Mouse (Mus musculus) splenic B cell, adult 2 months (primary cell): ENCODE results near the gene Ucn.

Experiments
- DNase-seq: peaks from one replicate; pipeline ENCODE4 v3.0.0-alpha.2; 2011; ENCODE audit warnings: low read depth, low spot score
- H3K27me3 ChIP-seq: 2 replicates; pipeline ENCODE4 v1.6.1; 2012; ENCODE audit warnings: mild to moderate bottlenecking, low read length, moderate library complexity, mixed read lengths; ENCODE audit not compliant: control insufficient read depth, poor library complexity, insufficient read depth, severe bottlenecking
- H3K36me3 ChIP-seq: 2 replicates; pipeline ENCODE4 v1.6.1; 2012; ENCODE audit warnings: mild to moderate bottlenecking, low read length, moderate library complexity, mixed read lengths; ENCODE audit not compliant: control insufficient read depth, poor library complexity, insufficient read depth, severe bottlenecking

The Ucn gene

DNA sequence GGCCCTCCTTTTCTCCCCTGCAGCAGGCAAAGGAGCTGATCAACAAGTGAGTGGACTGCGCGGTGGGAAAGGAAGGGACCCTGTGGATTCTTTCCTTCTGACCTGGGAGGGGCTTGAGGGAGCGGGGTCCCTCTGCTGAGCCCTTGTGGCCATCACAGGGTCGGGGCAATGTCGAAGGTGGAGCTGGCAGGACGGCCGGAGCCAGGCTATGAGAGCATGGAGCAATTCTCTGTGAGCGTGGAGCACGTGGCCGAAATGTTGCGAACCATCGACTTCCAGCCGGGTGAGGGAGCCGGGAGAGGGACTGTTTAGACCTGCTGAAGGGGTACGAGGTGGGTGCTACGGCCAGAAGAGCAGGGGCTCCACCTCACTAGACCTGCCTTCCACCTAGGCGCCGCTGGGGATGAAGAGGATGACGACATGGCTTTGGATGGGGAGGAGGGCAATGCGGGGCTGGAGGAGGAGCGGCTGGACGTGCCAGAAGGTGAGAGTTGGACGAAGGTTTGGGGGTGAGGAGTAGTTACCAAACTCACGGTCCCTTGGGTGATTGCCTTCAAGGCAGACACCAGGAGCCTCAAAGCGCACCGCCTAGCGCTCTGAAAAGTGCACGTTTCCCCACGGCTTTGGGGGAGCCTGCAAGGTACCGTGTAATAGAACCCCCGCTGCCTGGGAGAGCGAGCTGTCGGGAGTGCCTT, 1.8 kb downstream of the Ucn start:
- DNase-seq: no peak
- H3K36me3 ChIP-seq: no peaks in the 10 kb centered on the region

DNA sequence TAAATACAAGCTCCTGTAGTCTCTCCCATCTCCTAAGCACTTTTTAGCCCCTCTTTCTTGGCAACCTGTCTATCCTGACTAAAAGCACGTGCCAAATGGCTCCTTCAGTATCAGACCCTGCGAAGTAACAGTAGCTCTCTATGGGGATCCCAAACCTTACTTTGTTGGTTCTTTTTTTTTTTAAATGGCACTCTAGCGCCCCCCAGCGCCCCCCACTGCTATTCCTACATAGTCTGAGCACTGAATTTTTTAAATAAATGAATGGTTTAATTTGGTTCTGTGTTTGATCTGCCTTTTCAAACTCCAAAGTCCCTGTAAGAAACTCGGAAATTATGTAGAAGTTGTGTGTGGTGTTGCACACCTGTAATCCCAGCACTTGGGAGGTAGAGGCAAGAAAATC, 12.6 kb downstream of the Ucn start:
- Histone ChIP-seq H3K36me3 (no peaks in the 10 kb centered on the region), H3K27me3 (no peaks in the 10 kb centered on the region)
- no peak for DNase-seq

More for the DNA sequence above, 1.8 kb downstream of the Ucn start:
- H3K27me3 ChIP-seq: no peaks in the 10 kb centered on the region; the same call in none of the 2 replicates

DNA sequence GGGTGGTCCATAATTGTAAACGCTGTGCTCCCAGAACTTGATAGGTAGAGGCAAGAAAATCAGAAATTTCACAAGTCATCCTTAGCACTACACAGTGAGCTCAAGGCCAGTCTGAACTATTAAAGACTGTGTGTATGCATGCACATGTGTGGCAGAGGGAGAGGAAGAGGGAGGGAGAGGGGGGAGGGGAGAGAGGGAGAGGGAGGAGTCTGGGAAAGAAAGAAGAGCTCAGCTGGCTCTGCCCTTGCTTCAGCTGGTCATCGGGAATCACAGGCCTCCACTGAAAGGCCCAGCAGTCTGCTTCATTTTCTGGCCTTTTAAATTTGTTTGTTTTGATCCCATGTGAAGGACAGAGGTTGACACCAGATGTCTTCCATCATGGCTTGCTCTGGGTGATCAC, 15.1 kb downstream of the Ucn start:
- H3K36me3 ChIP-seq: no peaks in the 10 kb centered on the region
- DNase-seq: no peak
- H3K27me3 ChIP-seq: no peaks in the 10 kb centered on the region

DNA sequence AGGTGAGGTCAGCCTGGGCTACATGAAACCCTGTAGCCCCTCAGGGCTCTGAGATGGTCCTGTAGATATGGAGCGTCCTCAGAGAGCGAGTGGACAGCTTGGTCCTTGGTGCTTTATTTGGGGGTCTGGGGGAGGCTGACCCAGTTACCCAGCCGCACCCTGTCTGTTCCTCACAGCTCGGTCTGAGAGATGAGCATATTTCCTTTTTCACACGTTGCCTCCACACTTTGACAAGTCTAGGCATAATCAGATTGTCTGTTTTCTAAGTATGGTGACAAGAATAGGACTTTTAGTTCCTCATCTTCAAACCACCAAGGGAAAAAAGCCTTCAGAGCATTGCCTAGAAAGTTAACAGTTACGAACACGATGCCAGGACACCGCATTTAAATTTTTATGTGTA, 17.5 kb downstream of the Ucn start:
- peak; percentile 16 for DNase-seq
- no peaks in the 10 kb centered on the region for H3K27me3 ChIP-seq
- no peaks in the 10 kb centered on the region for H3K36me3 ChIP-seq

DNA sequence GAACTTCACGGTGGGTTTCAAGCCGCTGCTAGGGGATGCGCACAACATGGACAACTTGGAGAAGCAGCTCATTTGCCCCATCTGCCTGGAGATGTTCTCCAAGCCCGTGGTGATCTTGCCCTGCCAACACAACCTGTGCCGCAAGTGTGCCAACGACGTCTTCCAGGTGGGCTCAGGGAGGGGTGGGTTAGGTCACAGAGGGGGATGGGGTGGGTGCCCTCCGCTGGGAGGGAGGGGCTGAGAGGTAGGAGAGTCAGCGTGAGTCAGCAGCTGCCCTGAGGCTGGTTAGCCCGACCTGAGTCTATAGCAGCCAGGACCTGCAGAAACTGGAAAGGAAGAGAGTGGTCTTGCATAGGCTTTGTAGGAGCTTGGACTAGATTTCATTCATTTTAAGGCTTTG, 21.7 kb downstream of the Ucn start:
- no peak for DNase-seq
- H3K27me3 ChIP-seq: no peaks in the 10 kb centered on the region
- no peaks in the 10 kb centered on the region for H3K36me3 ChIP-seq

DNA sequence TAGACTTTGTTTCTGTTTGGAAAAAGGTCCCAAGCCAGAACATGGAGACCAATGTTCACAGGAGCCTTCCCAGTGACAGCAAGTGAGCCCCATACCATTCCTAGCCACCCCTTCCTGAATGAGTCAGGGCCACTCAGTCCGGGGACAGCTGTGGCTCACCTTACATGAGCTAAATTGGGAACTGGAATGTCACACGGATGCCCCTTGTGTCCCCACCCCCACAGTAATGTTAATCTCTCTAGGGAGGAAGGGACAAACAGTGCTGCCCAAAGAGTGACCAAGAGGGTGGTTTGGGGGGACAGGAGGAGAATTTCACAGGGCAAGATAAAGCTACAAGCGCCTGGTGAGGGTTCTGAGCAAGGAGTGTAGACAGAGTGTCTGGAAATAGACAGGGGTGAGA, 22.3 kb downstream of the Ucn start, which contains the start of gene Trim54:
Trim54 (plus strand) TSS at position 359 of the 400 bp plus-strand sequence.
- DNase-seq: no peak

DNA sequence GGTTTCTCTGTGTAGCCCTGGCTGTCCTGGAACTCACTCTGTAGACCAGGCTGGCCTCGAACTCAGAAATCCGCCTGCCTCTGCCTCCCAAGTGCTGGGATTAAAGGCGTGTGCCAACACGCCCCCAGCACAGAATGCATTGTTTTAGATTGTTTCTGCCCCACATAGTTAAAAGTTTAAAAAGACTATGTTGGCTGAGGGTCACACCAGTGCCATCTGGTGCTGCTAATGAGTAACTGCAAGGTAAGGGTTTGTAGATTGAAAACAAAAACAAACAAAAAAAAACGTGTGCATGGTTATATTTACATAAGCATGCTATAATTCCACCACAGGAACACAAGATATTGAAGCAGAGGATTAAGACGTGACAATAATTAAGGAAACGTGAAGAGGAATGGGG, 27.8 kb downstream of the Ucn start:
- Histone ChIP-seq H3K27me3 (no peaks in the 10 kb centered on the region), H3K36me3 (no peaks in the 10 kb centered on the region)
- peak; percentile 61 for DNase-seq

More for the DNA sequence above, 22.3 kb downstream of the Ucn start, which contains the start of gene Trim54:
- Histone ChIP-seq H3K27me3 (no peaks in the 10 kb centered on the region), H3K36me3 (no peaks in the 10 kb centered on the region)

DNA sequence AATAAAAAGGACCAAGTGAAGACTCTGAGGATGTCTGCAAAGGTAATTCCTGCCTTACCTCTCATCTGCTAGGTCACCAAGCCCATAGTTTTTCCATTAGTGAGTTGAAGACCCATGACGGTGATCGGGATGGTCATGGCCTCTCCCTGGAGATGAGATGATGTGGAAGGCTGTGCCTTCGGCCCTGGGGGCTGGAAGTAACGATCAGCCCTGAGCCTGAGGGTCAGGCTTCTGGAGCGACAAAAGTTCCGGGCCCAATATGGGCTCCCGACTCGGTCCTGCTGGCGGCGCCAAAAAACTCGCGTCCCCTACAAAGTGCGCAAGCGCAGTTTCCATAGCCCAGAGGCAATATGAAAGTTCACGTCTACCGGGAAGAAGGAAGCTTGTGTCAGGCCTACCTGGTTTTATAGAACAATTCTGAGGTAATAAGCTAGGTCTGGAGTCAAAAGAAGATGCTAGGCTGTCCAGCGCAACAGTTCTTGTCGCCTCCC, 30.6 kb downstream of the Ucn start, which contains the start of gene Slc30a3:
Slc30a3 (minus strand) TSS at position 238 of the 491 bp plus-strand sequence.
- Histone ChIP-seq H3K36me3 (no peaks in the 10 kb centered on the region), H3K27me3 (no peaks in the 10 kb centered on the region)
- no peak for DNase-seq

DNA sequence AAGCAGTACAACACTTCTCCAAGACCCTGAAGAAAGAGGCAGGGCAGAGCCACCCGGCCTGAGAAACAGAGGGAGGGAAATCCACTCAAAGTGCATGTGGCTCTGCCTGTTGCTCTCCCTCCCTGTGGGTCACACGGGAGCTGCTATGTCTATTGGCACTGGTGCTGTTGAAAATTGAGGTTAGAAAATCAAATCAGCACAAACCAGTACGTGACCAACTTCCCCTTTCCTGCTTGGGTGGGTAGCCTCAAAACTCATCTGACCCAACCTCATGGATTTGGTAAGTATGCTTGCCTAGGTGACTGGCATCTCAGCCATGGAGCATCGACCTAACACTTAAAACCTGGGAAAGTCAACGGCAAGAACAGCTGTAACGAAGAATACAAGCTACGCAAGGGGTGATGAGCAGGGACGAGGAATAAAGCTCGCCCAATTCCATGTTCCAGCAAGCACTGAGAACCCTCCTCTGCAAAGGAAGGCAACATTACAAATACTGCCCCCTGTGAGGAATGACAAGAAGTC, 32.8 kb downstream of the Ucn start, which contains the start of gene Dnajc5g:
Dnajc5g (plus strand) TSS at position 472 of the 522 bp plus-strand sequence.
- H3K36me3 ChIP-seq: no peaks in the 10 kb centered on the region
- no peaks in the 10 kb centered on the region for H3K27me3 ChIP-seq
- DNase-seq: no peak

DNA sequence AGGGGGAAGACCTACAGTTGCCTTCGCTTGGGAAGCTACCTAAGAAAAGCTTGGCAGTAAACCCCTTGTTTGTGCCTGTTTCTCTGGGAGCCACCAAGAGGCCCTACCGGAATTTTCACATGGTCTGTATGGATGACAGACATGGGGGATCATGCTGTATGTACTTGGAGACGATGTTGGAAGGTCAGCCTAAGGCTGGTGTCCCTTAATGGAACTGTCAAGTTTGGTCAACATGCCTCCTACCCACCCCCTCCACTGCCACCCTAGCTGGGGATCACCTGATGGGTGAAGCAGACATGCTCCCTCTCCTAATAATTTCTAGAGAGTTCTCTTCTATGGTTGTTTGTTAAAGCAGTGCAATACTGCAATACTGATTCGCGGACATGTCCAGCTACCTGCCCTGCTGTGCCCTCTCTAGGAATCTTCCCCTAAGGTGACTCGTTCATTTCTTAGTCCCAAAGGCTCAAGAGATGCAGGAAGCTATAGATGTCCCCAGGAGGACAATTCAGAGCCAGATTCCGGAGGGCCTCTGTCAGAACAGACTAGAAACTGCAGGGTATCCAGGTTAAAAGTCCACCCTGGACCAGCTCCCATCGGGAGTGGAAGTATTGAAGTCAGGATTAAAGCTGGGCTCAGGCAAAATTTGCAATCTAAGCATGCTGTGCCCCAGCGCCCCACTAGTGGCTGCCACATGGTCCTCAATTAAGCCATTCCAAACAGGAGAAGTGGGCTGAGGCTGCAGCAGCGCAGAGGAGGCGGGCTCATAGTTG, 42.7 kb downstream of the Ucn start:
- H3K27me3 ChIP-seq: no peaks in the 10 kb centered on the region; the same call in 1 of the 2 replicates
- no peak for DNase-seq

DNA sequence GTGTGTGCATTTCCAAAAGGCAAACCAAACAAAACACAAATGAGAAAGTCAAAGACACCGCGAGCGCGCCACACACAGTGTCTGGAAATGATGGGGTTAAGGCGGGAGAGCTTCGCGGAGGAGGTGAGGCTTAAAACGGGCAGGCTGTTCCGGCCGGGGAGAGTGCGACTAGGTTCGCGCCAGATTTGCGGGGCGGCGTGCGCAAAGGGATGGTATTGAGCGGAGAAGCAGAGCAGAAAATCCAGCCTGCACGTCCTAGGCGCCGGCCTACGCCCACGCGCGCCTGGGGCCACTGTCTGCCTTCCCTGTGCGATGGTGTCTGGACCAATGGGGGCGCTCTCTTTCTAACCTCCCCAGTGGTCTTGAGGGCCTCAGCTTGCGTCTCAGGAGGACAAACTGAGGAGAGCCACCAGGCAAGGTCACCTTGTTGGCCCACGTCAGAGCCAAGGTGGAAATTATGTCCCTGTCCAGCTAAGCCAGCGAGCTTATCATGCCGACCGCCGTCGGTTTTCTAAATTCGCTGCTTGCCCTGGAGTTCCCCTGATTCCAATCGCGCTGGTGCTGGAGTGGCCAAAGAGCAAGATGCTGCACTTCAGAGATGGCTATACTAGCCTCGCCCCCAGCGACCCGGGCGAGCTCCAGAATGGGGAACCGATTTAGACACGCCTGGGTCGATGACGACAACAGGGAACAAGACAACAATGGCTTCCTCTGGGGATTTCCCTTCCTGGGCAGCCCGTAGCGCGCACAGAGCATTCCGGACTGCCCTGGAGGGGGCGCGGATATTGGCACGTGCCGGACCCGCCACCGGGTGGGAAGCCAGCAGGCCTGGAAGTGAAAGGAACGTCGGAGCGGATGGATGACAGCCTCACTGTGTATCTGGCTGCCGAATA, 43.6 kb downstream of the Ucn start:
- DNase-seq: peak; percentile 90
- no peaks in the 10 kb centered on the region for H3K36me3 ChIP-seq
- no peaks in the 10 kb centered on the region; the same call in 1 of the 2 replicates for H3K27me3 ChIP-seq

More for the DNA sequence above, 42.7 kb downstream of the Ucn start:
- H3K36me3 ChIP-seq: no peaks in the 10 kb centered on the region

DNA sequence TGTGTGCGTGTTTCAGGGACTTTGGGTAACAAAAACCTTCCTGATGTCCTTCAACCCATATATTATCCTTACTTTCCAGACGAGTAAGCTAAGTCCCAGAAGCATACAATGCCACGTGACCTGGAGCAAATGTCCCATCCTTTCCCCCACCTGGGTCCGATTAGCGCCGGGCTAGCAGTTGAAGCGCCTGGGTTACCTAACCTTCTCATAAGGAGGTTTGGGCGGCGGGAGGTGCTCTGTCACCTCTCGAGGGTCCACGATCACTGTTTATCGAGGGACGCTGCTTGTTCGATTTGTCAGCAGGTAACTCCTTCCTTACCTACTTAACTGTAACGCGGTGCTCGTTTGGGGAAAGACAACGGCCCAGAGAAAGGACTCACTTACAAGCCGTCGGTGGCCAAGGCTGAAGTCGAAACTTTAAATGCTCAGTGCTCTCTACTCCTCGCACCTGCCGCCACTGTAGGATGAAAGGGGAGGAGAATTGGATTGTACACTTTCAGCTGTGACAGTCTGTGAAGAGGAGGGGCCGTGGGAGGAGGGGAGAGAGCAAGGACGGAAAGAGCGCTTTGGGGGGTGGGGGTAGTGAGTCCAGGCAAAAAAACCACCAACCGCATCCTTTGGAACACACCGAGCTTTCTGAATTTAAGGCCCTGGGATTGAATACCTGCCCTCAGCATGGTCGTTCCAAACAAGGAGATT, 44.4 kb downstream of the Ucn start:
- DNase-seq: peak; percentile 38
- H3K27me3 ChIP-seq: no peaks in the 10 kb centered on the region; the same call in 1 of the 2 replicates

DNA sequence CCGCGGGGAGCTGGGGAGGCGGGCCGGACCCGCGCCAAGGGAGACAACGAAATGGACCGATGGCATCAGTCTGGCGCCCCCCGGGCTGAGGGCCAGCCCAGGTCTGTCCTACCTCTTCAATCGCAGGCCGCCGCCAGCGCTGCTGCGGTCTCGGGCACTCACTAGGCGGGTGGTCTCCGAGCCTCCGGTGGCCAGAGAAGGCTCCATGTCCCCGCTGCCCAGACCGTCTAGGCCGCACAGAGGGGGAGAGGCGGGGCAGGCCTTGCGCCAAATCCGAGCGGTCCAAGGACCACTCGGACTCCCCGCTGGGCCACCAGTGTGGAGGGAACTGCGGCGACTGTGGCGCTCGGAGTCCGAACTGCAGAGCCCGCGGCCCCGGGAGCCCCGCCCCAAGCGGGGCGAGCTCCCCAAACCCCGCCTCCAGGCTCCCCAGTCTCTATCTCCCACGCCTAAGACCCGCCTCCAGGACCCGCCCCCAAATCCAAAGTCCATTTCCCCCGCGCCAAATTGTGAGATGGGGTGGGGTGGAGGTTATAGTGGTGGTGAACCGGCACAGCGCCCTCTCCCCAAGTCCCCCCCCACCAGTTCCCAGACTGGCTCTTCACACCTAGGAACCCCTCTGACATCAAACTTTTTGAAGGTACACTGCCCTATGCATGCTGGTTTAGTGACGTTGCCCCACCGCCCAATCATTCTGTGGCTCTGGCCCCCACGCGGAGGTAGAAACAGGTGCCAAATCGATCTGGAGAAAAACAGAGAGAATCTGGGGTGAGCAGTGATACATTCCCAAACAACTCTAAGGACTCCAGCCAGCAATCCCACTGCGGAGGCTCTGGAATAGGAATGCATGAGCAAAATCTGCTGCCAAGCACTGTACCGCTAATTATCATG, 45.2 kb downstream of the Ucn start:
- no peaks in the 10 kb centered on the region; the same call in 1 of the 2 replicates for H3K27me3 ChIP-seq
- H3K36me3 ChIP-seq: no peaks in the 10 kb centered on the region
- DNase-seq: peak; percentile 45

More for the DNA sequence above, 44.4 kb downstream of the Ucn start:
- no peaks in the 10 kb centered on the region for H3K36me3 ChIP-seq
